Mouse (Mus musculus) thymus, adult 2 months (tissue): ENCODE measurements around the gene Slc9a3r1. TPM values are rescaled to one million over a fixed set of nuclear protein-coding genes. Genes with fewer than 3 reads are reported as not detected.

Experiments used
- DNase-seq: peaks from one replicate; pipeline ENCODE4 v3.0.0; 2021
- H3K27ac ChIP-seq: fragments of 200-500 bp; 2 replicates; pipeline ENCODE4 v1.5.1; 2012; ENCODE audit warnings: low read length, control low read depth; ENCODE audit not compliant: control insufficient read depth, insufficient read depth
- H3K27me3 ChIP-seq: fragments of 200-500 bp; 2 replicates; pipeline ENCODE4 v1.6.1; 2012; ENCODE audit warnings: mild to moderate bottlenecking, low read length, moderate library complexity, mixed read lengths; ENCODE audit not compliant: control insufficient read depth, insufficient read depth
- H3K36me3 ChIP-seq: fragments of 200-500 bp; 2 replicates; pipeline ENCODE4 v1.6.1; 2012; ENCODE audit warnings: mild to moderate bottlenecking, low read length, moderate library complexity; ENCODE audit not compliant: control insufficient read depth, insufficient read depth
- H3K4me1 ChIP-seq: fragments of 200-500 bp; replicated peaks from 2 replicates; pipeline ENCODE4 v1.6.1; 2012; ENCODE audit warnings: low read length; ENCODE audit not compliant: control insufficient read depth, insufficient read depth
- H3K4me3 ChIP-seq: fragments of 200-500 bp; 2 replicates; pipeline ENCODE4 v1.5.1; 2012; ENCODE audit warnings: mild to moderate bottlenecking, low read length, control low read depth, moderate library complexity; ENCODE audit not compliant: control insufficient read depth, insufficient read depth
- CTCF ChIP-seq: fragments of 200-500 bp; IDR thresholded peaks from 2 replicates; pipeline ENCODE4 v1.5.1; 2012; ENCODE audit warnings: mild to moderate bottlenecking, control low read depth, low read length, moderate library complexity, borderline replicate concordance; ENCODE audit not compliant: control insufficient read depth, poor library complexity, insufficient read depth; ENCODE audit errors: extremely low read depth
- POLR2A ChIP-seq: fragments of 200-500 bp; IDR thresholded peaks from 2 replicates; pipeline ENCODE4 v1.6.1; 2012; ENCODE audit warnings: mild to moderate bottlenecking, low read length, control low read depth, moderate library complexity; ENCODE audit not compliant: control insufficient read depth, poor library complexity, insufficient read depth; ENCODE audit errors: extremely low read depth
- WGBS: fragments of 180-500 bp; shearing (Covaris S2); methylation state at CpG from one replicate; pipeline ENCODE4 v1.1.7; 2018; 5-methylcytosine and 5-hydroxymethylcytosine counted together
- polyA plus RNA-seq: library from polyadenylated mRNA; depleted of rRNA; stranded (reverse); fragments of >200 nt; gene quantifications from 2 replicates; pipeline ENCODE4 v1.2.3, GENCODE M21; 2012

Slc9a3r1 gene
- polyA plus RNA-seq, 1 experiment: 207 TPM

DNA sequence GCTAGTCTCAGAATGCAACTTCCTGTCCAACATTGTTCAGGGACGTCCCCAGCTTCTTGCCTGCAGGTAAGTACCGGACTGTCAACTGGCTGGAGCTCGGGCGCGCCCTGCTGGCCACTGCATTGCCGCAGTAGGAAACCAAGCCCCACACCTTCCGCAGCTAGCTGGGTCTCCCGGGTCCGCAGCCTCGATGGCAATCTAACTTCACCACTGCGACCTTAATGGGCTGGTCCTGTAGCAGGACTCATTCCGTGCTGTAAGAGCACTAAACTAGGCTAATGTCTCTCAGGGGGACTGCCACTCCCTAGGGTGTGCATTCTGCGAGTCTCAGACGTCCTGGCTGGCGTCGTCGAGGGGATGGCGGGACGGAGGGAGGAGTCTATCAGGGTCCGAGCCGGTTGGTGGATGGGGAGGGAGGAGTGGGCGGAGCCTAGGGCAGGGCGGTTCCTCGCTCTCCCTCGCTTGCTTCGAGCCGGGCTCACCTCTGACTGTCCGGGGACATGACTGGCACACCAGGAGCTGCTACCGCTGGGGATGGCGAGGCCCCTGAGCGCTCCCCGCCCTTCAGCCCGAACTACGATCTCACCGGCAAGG lies 9.3 kb upstream of the Slc9a3r1 start:
- peak overlapping the region; percentile 38; the same call in 1 of the 2 replicates for H3K27ac ChIP-seq

DNA sequence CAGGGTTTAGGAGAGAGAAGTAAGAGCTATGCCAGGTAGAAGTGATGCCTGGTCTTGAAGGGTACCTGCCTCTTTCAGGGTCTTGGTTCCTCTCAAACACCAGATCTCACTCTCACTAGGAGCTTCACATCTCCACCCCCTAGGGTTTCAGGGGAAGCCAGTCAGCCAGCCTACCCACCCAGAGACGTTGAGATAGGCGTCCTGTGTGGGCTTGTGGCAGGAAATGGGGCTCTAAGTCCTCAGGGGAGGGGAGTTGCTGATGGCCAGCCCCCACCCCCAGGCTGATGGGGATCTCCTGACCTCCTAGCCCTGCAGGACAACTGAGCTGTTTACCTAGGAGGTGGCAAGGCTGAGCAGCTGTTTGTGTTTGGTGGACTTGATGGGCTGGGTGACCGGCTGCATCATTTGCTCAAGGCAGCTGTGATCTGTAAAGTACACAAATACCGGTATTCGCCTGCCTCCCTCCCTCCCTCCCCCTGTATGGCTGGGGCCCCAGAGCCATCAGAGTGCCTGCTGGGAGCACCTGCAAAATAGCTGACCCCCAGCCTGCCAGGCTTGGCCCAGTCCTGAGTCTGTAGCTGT lies 8.0 kb upstream of the Slc9a3r1 start:
- Histone ChIP-seq H3K27me3 (no peaks in the 10 kb centered on the region), H3K36me3 (no peaks in the 10 kb centered on the region), H3K4me1 (peaks cover 80% of the 10 kb centered on the region), H3K4me3 (peak overlapping the region; percentile 31), H3K27ac (peak overlapping the region; percentile 54; the same call in 1 of the 2 replicates)
- TF ChIP-seq POLR2A (no peak), CTCF (no peak)
- peak; percentile 70 for DNase-seq
- WGBS: 6% methylated on average over 5 of the region's 5 CpGs

More for the DNA sequence above, 9.3 kb upstream of the Slc9a3r1 start:
- H3K4me1 ChIP-seq: peaks cover 70% of the 10 kb centered on the region
- TF ChIP-seq CTCF (peak; percentile 75; the same call in 1 of the 2 replicates), POLR2A (peak; percentile 45; the same call in 1 of the 2 replicates)
- no peaks in the 10 kb centered on the region for H3K36me3 ChIP-seq
- WGBS: under 1% methylated on average over 35 of the region's 35 CpGs
- peak overlapping the region; percentile 62 for H3K4me3 ChIP-seq
- no peaks in the 10 kb centered on the region for H3K27me3 ChIP-seq
- DNase-seq: peak; percentile 89

DNA sequence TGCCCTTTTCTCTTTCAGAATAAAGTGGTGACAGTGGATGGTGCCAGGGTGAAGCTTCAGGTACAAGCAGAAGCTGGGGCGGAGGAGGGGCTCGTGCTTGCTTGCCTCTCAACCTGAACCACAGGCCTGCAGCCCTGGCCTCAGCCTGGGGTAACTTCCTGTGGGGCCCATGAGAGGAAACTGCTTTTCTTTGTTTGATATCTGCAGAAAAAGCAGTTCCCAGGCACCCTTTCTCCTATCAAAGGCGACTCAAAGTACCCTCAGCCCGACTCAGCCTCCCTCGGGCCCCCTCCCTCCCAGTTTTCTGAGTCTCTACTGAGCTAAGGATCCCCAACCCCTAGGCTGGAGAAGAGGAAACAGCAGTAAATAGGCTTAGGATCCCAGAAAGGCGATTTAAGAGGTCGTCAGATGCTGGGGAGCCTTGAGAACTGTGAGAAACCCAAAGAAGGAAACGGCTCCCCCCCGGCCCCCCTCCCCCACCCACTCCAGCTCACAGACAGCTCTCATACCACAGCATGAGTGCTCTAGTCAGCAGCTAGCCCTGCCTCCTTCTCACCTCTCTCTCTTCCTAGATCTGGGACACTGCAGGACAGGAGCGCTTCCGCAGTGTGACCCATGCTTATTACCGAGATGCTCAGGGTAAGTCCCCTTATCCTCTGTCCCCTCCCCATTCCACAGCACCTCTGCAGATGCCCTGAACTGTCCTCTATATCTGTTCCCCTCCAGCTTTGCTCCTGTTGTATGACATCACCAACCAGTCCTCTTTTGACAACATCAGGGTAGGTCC lies 5.0 kb upstream of the Slc9a3r1 start:
- Histone ChIP-seq H3K4me1 (peaks cover 80% of the 10 kb centered on the region), H3K27ac (peak overlapping the region; percentile 91), H3K4me3 (peak overlapping the region; percentile 15), H3K36me3 (no peaks in the 10 kb centered on the region), H3K27me3 (no peaks in the 10 kb centered on the region)
- TF ChIP-seq POLR2A (0 out of 2 replicates have a peak, but pooled peaks have one; percentile 5), CTCF (no peak)
- peak; percentile 85 for DNase-seq
- 2% methylated on average over 12 of the region's 12 CpGs for WGBS

DNA sequence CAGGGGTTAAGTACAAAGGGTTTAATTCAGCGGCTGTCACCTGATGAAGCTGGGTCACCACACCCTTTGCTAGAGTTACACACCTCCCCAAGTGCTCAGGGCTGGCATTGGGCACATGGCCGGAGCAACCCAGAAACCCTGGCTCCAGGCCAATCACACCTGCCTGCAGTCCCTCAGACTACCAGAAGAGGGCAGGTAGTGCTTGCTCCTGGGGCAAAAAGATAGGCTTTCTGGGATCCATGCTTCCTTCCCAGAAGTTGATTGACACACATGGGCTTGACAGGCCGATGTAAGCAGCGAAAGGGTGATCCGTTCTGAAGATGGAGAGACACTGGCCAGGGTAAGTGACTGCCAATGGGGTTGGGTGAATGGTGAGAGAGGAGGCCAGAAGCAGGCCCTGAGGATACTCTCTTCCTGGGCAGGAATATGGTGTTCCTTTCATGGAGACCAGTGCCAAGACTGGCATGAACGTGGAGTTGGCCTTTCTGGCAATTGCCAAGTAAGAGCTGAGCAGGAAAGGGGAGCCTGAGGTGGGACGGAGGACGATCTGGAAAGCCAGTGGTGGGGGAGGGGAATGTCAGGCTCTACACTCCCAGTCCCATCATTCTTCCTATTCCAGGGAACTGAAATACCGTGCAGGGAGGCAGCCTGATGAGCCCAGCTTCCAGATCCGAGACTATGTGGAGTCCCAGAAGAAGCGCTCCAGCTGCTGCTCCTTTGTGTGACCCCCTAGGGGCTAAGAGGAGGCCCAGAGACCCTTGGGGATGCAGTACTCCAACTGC lies 2.9 kb upstream of the Slc9a3r1 start:
- Histone ChIP-seq H3K27me3 (no peaks in the 10 kb centered on the region), H3K27ac (no peak overlapping the region), H3K36me3 (no peaks in the 10 kb centered on the region), H3K4me3 (no peak overlapping the region), H3K4me1 (peaks cover 64% of the 10 kb centered on the region)
- peak; percentile 80 for DNase-seq
- TF ChIP-seq CTCF (peak; percentile 77), POLR2A (no peak)
- 84% methylated on average over 11 of the region's 11 CpGs for WGBS

DNA sequence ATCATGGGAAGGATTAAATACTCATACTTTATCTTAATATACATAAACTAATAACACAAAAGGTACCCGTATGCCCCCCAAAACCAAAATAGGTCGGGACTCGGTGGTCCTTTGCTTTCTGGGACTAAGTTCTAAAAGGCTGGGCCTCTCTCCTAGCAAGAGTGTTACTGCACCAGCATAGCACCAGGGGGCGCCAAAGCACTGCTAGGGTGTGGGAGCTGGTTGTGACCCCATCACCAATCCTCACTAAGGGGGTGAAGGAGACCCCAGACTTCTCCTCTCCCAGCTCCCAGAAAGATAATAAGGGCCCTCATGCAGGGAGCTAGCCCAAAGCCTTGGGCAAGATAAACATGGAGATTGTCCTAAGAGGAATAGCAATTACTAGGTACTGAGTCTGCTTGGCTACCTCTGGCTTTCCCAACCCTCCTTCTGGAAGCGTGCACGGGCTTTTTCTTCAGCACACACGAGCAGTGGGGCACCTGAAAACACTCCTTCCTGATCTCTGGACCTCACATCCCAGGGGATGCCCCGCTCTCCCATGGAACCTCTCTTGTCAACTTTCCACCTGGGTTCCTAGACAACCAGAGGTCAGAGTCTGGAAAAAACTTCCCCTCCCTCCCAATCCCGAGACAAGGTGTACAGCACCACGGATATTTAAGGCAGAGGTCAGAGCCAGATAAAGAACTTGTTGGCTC lies 2.1 kb upstream of the Slc9a3r1 start:
- Histone ChIP-seq H3K27ac (peak overlapping the region; percentile 94), H3K4me3 (no peak overlapping the region; the same call in 1 of the 2 replicates), H3K4me1 (peaks cover 65% of the 10 kb centered on the region), H3K27me3 (no peaks in the 10 kb centered on the region), H3K36me3 (no peaks in the 10 kb centered on the region)
- WGBS: 31% methylated on average over 10 of the region's 10 CpGs
- DNase-seq: peak; percentile 93
- TF ChIP-seq POLR2A (no peak), CTCF (peak; percentile 89; the same call in 1 of the 2 replicates)
